Mouse (Mus musculus) midbrain, embryonic 15.5 days (tissue): ENCODE data around the gene Thtpa. TPM values are rescaled to one million over a fixed set of nuclear protein-coding genes. Genes with fewer than 3 reads are reported as not detected.

Experiments
- ATAC-seq: fragments of 200-750 bp; cut with Nextera tagmentation; replicated peaks from 2 replicates; pipeline ENCODE4 v1.8.0; 2017; ENCODE audit warnings: moderate TSS enrichment
- H3K27ac ChIP-seq: fragments of 300-500 bp; sonication (generic); 2 replicates; pipeline ENCODE4 v1.5.1; 2015; ENCODE audit warnings: mild to moderate bottlenecking, inconsistent platforms
- H3K27me3 ChIP-seq: fragments of 300-500 bp; sonication (generic); replicated peaks from 2 replicates; pipeline ENCODE4 v1.6.1; 2015; ENCODE audit warnings: inconsistent platforms
- H3K36me3 ChIP-seq: fragments of 300-500 bp; sonication (generic); replicated peaks from 2 replicates; pipeline ENCODE4 v1.6.1; 2015; ENCODE audit warnings: inconsistent platforms
- H3K4me1 ChIP-seq: fragments of 300-500 bp; sonication (generic); 2 replicates; pipeline ENCODE4 v1.6.1; 2015; ENCODE audit warnings: inconsistent platforms
- H3K4me2 ChIP-seq: fragments of 300-500 bp; sonication (generic); 2 replicates; pipeline ENCODE4 v1.6.1; 2015; ENCODE audit warnings: inconsistent platforms, mild to moderate bottlenecking, moderate library complexity
- H3K4me3 ChIP-seq: fragments of 300-500 bp; sonication (generic); 2 replicates; pipeline ENCODE4 v1.5.1; 2015; ENCODE audit warnings: mild to moderate bottlenecking, inconsistent platforms
- H3K9ac ChIP-seq: fragments of 300-500 bp; sonication (generic); 2 replicates; pipeline ENCODE4 v1.6.1; 2015; ENCODE audit warnings: mild to moderate bottlenecking, inconsistent platforms
- H3K9me3 ChIP-seq: fragments of 300-500 bp; sonication (generic); 2 replicates; pipeline ENCODE4 v1.6.1; 2016; ENCODE audit warnings: inconsistent platforms
- WGBS: fragments of 180-500 bp; shearing (Covaris S2); methylation state at CpG from one replicate; pipeline ENCODE4 v1.1.7; 2015; ENCODE audit warnings: mixed read lengths; 5-methylcytosine and 5-hydroxymethylcytosine counted together
- polyA plus RNA-seq: library from polyadenylated mRNA; unstranded; fragments of >200 nt; fragmentation: Nextera tagmentation; extraction: Ambion mirVana; gene quantifications from 2 replicates; pipeline ENCODE4 v1.2.1, GENCODE M21; 2015

The Thtpa gene
- polyA plus RNA-seq: 38.8 and 39.5 TPM in 2 replicates

DNA sequence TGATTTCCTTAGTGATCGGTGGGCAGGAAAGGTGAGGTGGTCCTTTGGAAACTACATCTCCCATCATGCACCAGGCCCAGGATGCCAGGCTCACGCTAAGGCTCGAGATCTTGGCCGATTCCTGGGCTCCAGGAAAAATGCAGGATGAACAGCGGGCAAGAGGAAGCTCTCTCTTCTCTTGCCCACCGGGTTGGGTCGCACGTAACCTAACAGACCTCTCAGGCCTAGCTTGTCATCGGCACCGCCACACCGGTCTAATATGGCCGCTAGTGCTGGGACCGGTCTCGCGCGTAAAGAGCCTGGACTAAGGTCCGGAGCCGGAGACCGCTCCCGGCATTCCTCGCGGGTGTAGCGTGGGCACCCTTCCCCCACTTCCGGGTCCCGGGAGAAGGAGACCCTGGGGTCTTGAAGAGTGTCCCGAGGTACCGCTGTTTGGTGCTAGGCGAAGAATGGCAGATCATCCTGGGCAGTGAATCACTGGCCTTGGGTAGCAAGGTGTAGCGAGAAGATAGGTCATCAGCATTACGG is at the start of gene Thtpa:
Thtpa (plus strand) TSS at position 81 of the 528 bp plus-strand sequence.
- Histone ChIP-seq H3K9ac (peak within 1 kb of the TSS; percentile 86), H3K27me3 (no peaks in the 10 kb centered on the region), H3K36me3 (0 out of 2 replicates have a peak, but pooled peaks cover 3% of the 10 kb centered on the region), H3K4me3 (peak within 1 kb of the TSS; percentile 69), H3K9me3 (no peaks in the 10 kb centered on the region), H3K4me1 (peaks cover 47% of the 10 kb centered on the region), H3K27ac (peak within 1 kb of the TSS; percentile 97), H3K4me2 (peak within 1 kb of the TSS; percentile 72)
- WGBS: under 1% methylated on average over 30 of the region's 30 CpGs
- ATAC-seq: peak; percentile 49

DNA sequence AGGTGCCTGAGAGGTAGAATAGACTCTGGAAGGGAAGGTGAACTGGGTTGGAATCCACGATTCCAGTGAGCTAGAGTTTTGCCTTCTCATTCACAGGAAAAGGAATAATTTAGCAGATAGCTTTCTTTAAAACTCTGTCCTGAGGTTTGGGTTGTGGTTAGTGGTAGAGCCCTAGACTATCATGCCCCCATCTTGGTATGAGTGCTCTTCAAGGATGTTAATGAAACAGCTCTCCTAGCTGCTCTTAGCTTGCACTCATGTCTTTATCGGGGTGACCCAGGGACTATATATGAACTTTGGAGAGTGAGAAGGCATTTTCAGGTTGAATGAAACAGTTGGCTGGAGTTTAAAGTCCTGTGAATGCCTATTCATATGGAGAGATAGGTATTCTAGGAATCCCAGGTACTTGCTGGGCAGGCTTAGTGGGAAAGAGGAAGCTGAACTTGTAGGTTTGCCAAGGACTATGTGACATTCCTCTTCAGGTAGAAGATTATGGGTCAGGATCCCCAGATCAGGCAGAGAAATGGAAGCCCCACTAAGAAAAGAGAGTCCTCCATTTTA is 46.5 kb upstream of the Thtpa start:
- no peak for ATAC-seq
- H3K9ac ChIP-seq: no peak overlapping the region

DNA sequence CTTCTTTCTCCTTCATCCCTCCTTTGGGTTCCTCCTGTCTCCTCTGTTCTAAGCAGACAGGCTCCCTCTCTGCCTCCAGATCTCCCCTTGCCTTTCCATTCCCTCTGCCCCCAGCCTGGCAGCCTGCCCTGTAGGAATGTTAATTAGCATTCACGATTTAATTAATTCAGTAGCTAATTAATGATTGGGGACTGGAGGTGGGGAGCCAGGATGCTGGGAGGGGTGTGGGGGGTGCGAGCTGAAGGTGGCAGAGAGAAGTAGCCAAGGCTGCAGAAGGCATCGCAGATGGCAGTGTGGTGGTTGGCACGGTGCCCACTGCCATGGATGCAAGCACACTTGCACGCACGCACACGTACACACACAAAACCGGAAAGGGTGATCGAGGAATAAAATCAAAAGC is 42.1 kb upstream of the Thtpa start:
- H3K9me3 ChIP-seq: no peaks in the 10 kb centered on the region
- no peak overlapping the region for H3K9ac ChIP-seq
- ATAC-seq: peak; percentile 60
- peaks cover 29% of the 10 kb centered on the region for H3K4me1 ChIP-seq
- peak overlapping the region; percentile 93 for H3K27ac ChIP-seq
- 62% methylated on average over 9 of the region's 9 CpGs for WGBS
- no peaks in the 10 kb centered on the region for H3K36me3 ChIP-seq
- peak overlapping the region; percentile 46 for H3K4me2 ChIP-seq
- H3K27me3 ChIP-seq: no peaks in the 10 kb centered on the region
- H3K4me3 ChIP-seq: no peak overlapping the region

More for the DNA sequence above, 46.5 kb upstream of the Thtpa start:
- no peak overlapping the region for H3K4me2 ChIP-seq
- H3K4me1 ChIP-seq: peaks cover 7% of the 10 kb centered on the region
- no peaks in the 10 kb centered on the region for H3K9me3 ChIP-seq
- WGBS: 84% methylated on average over 2 of the region's 2 CpGs
- H3K36me3 ChIP-seq: no peaks in the 10 kb centered on the region
- H3K27me3 ChIP-seq: no peaks in the 10 kb centered on the region
- no peak overlapping the region for H3K27ac ChIP-seq
- H3K4me3 ChIP-seq: no peak overlapping the region

DNA sequence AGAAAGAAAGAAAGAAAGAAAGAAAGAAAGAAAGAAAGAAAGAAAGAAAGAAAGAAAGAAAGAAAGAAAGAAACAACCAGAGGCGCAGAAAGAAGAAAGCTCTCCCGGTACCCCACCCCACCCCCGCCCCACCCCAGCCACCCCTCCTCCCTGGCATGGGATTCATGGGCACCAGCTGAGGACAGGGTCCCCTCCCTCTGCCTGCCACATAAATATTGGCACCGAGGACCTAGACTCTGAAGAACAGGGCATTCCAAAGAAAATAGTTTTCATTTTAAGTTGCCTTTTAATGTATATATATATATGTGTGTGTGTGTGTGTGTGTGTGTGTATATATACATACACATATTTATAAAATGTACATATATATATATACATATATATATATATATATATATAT is 41.5 kb upstream of the Thtpa start:
- H3K36me3 ChIP-seq: no peaks in the 10 kb centered on the region
- H3K27ac ChIP-seq: peak overlapping the region; percentile 93
- no peaks in the 10 kb centered on the region for H3K27me3 ChIP-seq
- H3K4me2 ChIP-seq: peak overlapping the region; percentile 46
- no peak overlapping the region for H3K4me3 ChIP-seq
- H3K9me3 ChIP-seq: no peaks in the 10 kb centered on the region
- no peak for ATAC-seq
- WGBS: 52% methylated on average over 4 of the region's 4 CpGs
- no peak overlapping the region for H3K9ac ChIP-seq
- H3K4me1 ChIP-seq: peaks cover 29% of the 10 kb centered on the region

DNA sequence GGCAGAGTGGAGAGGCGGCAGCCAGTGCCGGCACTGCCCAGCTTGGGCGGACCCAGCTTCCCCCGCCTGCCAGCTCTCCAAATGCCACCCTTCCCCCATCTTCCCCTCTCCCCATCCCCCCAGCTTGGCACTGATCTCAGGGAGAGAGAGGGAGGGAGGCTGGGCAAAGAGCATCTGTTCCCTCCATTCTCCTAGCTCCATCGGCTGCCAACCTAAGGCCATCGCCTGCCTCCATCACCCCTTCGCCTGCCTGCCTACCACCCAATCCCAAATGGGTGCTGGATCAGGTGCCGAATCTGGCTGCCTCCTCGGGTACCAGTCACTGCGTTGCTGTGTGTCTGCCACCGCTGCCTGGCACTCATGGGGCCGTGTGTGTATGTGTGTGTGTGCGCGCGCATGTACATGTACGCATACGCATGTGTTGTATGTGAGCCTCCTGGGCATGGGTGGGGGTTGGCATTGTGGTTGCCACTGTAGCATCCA is 40.8 kb upstream of the Thtpa start:
- H3K9ac ChIP-seq: peak overlapping the region; percentile 26; the same call in 1 of the 2 replicates
- WGBS: 55% methylated on average over 17 of the region's 17 CpGs

DNA sequence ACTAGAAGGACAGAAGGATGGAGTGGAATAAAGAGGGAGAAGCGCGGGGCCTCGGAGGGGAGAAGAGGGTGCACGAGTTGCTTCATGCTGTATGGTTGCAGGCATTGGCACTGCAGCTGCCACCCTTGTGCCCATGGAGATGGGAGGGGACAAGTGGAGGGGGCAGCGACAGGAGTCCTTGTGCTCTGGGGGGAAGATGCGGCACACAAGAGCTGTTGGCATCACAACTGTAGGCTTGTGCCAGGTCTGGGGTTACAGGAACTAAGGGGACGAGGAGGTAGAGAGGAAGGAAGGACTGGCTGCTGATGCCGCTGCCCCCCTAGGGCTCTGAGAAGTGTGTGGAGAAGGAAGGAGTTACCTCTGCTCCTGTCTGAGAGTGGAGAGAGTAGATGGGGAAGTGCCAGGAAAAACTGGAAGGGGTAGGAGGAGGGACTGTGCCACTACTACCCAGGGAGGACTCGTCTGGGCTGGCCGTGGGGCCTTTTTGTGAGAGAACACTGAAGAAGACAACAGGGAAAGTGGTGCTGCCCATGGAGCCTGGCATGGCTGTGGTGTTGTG is 40.3 kb upstream of the Thtpa start:
- no peaks in the 10 kb centered on the region for H3K36me3 ChIP-seq
- WGBS: 67% methylated on average over 10 of the region's 10 CpGs
- no peaks in the 10 kb centered on the region for H3K27me3 ChIP-seq
- peak overlapping the region; percentile 26; the same call in 1 of the 2 replicates for H3K9ac ChIP-seq
- peak overlapping the region; percentile 35 for H3K4me3 ChIP-seq
- H3K4me2 ChIP-seq: peak overlapping the region; percentile 46
- peaks cover 32% of the 10 kb centered on the region for H3K4me1 ChIP-seq
- H3K9me3 ChIP-seq: no peaks in the 10 kb centered on the region
- peak; percentile 57 for ATAC-seq
- H3K27ac ChIP-seq: peak overlapping the region; percentile 93

More for the DNA sequence above, 40.8 kb upstream of the Thtpa start:
- Histone ChIP-seq H3K4me3 (peak overlapping the region; percentile 35), H3K27me3 (no peaks in the 10 kb centered on the region), H3K27ac (peak overlapping the region; percentile 93), H3K4me2 (peak overlapping the region; percentile 46), H3K9me3 (no peaks in the 10 kb centered on the region), H3K4me1 (peaks cover 29% of the 10 kb centered on the region), H3K36me3 (no peaks in the 10 kb centered on the region)
- peak; percentile 82 for ATAC-seq

DNA sequence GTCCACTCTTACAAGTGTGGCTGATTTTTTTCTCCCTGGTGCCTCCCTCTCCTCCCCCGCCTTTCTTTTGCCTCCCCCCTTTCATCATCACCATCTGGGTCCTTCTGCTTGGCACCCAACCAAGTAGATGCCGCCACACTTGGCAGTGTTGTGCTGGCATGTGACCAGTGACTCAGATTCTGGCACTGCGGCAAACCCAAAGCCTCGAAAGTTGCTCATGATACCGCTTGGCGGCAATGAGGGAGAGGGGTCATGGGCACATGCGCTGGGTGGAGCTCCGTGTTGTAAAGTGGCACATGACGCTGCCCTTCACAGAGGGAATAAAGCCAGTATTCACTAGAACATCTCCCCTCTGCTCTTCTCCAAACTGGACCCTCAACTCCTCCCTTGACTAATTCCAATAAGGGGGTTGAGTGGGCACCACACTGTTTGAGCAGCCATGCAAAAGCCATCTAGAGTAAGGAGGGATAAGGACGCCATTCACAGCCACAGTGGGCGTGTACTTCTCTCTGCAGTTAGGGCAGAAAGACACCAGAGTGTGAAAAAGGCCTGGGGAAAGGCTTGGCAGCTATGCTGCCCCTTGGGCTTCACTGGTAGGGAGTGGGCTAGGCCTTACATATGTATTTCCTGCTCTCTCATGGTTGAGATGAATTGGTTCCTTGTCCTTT is 39.3 kb upstream of the Thtpa start:
- H3K9ac ChIP-seq: no peak overlapping the region
- H3K9me3 ChIP-seq: no peaks in the 10 kb centered on the region
- H3K27ac ChIP-seq: peak overlapping the region; percentile 93
- H3K4me3 ChIP-seq: peak overlapping the region; percentile 35
- no peaks in the 10 kb centered on the region for H3K27me3 ChIP-seq
- WGBS: 70% methylated on average over 11 of the region's 11 CpGs
- peak; percentile 25 for ATAC-seq
- no peaks in the 10 kb centered on the region for H3K36me3 ChIP-seq
- H3K4me1 ChIP-seq: peaks cover 39% of the 10 kb centered on the region
- peak overlapping the region; percentile 46 for H3K4me2 ChIP-seq

DNA sequence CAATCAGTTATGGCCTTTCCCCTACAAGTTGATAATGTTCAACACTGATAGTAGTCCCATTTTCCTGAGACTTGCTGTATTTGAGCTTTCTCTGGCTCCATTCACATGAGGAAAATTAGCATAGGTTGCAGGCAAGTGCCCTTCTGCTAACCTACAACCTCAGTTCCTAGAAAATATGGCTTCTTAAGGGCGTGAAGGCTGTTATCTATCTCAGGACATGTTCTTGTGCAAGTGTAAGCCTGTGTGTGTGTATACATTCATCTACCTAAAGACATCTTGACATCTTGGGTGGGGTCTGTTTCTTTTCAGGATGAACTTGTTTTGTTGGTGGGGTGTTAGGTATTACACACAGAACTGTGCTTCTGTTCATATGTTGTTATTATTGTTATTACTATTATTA is 35.6 kb upstream of the Thtpa start:
- H3K9me3 ChIP-seq: no peaks in the 10 kb centered on the region
- no peak overlapping the region for H3K27ac ChIP-seq
- H3K4me3 ChIP-seq: no peak overlapping the region
- H3K4me2 ChIP-seq: peak overlapping the region; percentile 6; the same call in 1 of the 2 replicates
- 92% methylated on average over 1 of the region's 1 CpGs for WGBS
- no peak for ATAC-seq
- no peaks in the 10 kb centered on the region for H3K27me3 ChIP-seq
- H3K36me3 ChIP-seq: peaks cover 5% of the 10 kb centered on the region; the same call in 1 of the 2 replicates
- H3K9ac ChIP-seq: no peak overlapping the region
- peaks cover 53% of the 10 kb centered on the region for H3K4me1 ChIP-seq

DNA sequence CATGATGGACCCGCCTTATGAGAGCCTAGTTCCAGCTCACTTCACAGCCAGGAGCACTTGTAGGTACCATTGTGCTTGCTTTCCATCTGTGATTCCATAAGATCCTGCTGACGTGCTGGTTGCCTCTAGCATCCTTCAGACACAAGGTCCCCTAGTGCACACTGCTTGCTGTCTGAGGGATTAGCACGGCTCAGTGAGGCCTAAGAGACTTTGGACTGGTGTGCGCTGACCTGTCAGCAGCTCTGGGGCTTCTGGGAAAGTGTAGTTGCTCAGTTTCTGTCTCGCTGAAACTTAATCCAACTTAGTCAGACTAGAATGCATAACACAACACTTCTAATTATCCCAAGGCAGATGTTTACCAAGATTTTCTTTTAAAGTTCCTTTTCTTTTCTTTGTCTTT is 34.7 kb upstream of the Thtpa start:
- Histone ChIP-seq H3K27ac (0 out of 2 replicates have a peak overlapping the region, but pooled peaks have one; percentile 5), H3K4me2 (no peak overlapping the region), H3K27me3 (no peaks in the 10 kb centered on the region), H3K9ac (no peak overlapping the region), H3K4me1 (peaks cover 48% of the 10 kb centered on the region), H3K36me3 (peaks cover 11% of the 10 kb centered on the region; the same call in 1 of the 2 replicates), H3K4me3 (no peak overlapping the region), H3K9me3 (no peaks in the 10 kb centered on the region)
- 24% methylated on average over 5 of the region's 5 CpGs for WGBS
- no peak for ATAC-seq

DNA sequence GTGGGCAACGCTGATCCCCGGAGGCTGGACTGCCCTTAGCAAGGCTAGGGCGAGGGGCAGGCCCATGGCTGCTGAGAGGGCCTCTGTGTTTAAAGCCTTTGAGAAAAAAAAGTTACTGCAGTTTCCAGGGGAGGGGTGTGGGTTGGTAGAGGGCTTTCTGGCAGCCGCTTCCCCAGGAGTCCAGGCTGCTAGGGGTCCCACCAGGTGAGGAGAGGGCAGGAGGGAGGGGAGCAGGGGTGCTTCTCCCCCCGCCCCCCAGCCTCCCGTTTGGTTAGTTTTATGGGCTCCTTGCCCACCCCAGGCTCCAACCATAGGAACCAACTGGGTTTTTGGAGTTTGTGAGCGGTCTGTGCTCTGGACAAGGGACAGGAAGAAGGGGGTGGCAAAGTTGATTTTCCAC is 32.7 kb upstream of the Thtpa start:
- Histone ChIP-seq H3K4me3 (no peak overlapping the region), H3K9ac (no peak overlapping the region), H3K9me3 (no peaks in the 10 kb centered on the region), H3K27me3 (no peaks in the 10 kb centered on the region), H3K27ac (no peak overlapping the region), H3K36me3 (peaks cover 27% of the 10 kb centered on the region), H3K4me1 (peaks cover 37% of the 10 kb centered on the region), H3K4me2 (no peak overlapping the region)
- no peak for ATAC-seq
- 50% methylated on average over 7 of the region's 7 CpGs for WGBS

DNA sequence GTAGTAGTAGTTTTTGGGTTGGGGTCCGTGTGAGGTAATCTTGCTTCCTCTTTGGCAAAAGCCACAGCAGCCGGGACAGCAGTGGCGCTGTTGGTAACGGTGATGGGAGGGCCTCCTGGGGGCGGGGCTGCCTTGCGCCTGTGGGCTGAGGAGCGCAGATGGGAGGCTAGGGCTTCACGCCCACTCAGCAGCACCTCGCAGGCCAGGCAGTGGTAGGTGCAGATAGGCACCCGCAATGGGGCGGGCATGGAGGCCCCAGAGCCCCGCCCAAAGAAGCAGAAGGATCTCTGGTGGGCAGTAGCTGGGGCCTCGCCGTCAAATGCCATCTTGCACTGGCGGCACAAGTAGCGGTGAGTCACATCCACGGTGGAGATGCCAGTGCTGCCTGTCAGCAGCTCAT is 32.0 kb upstream of the Thtpa start:
- H3K36me3 ChIP-seq: peaks cover 33% of the 10 kb centered on the region
- 0 out of 2 replicates have a peak overlapping the region, but pooled peaks have one; percentile 15 for H3K27ac ChIP-seq
- H3K27me3 ChIP-seq: no peaks in the 10 kb centered on the region
- 34% methylated on average over 17 of the region's 17 CpGs for WGBS
- H3K4me3 ChIP-seq: no peak overlapping the region
- H3K4me2 ChIP-seq: peak overlapping the region; percentile 9; the same call in 1 of the 2 replicates
- H3K4me1 ChIP-seq: peaks cover 37% of the 10 kb centered on the region
- H3K9ac ChIP-seq: 0 out of 2 replicates have a peak overlapping the region, but pooled peaks have one; percentile 4
- no peaks in the 10 kb centered on the region for H3K9me3 ChIP-seq
- peak; percentile 29; the same call in 1 of the 2 replicates for ATAC-seq

DNA sequence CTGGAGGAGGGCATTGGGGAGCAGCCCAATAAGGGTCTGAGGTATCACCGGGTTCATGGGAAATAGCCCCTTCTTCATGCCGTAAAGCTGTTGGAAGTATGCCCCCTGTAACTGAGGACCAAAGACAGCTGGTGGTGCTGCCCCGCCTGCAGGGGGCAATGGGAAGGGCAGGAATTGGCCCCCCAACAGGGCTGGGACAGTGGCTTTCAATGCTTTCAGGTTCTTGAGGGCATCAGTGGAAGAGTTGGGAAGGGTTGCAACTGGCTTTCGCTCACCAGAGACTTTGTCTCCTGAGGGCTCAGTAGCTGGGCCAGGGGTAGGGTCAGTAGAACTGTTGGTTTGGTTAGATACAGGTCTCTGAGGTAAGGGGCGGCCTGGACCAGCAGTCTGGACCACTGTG is 31.5 kb upstream of the Thtpa start:
- no peak for ATAC-seq
- Histone ChIP-seq H3K4me1 (peaks cover 37% of the 10 kb centered on the region), H3K4me2 (no peak overlapping the region)

More for the DNA sequence above, 31.5 kb upstream of the Thtpa start:
- peaks cover 37% of the 10 kb centered on the region for H3K36me3 ChIP-seq
- H3K27me3 ChIP-seq: no peaks in the 10 kb centered on the region
- H3K9me3 ChIP-seq: no peaks in the 10 kb centered on the region
- H3K4me3 ChIP-seq: no peak overlapping the region
- H3K27ac ChIP-seq: no peak overlapping the region
- 92% methylated on average over 5 of the region's 5 CpGs for WGBS
- H3K9ac ChIP-seq: 0 out of 2 replicates have a peak overlapping the region, but pooled peaks have one; percentile 4
